ENCODE assay signal across 8 mouse cellular contexts in genomic region chr7:80369967-80370431, GRCm38 (mm10). TPM values are rescaled to one million over a fixed set of nuclear protein-coding genes. Genes with fewer than 3 reads are reported as not detected.
DNase-seq lines count a peak whose midpoint lies in the region; ATAC-seq lines count a peak whose summit lies in the region.

No protein-coding gene starts in this region.

- H3K36me3 ChIP-seq in kidney, embryonic 15.5 days, result peaks cover 32% of the 10 kb centered on the region
- peaks cover 7% of the 10 kb centered on the region; the same call in 1 of the 2 replicates for H3K36me3 ChIP-seq in hindbrain, embryonic 11.5 days (ENCODE audit: control insufficient read depth, insufficient read depth, low read length)
- H3K36me3 ChIP-seq in midbrain, embryonic 10.5 days, result peaks cover 34% of the 10 kb centered on the region

- H3K4me1 ChIP-seq in kidney, embryonic 15.5 days, result peaks cover 26% of the 10 kb centered on the region
- H3K4me1 ChIP-seq in hindbrain, embryonic 11.5 days (replicated peaks; ENCODE audit: control insufficient read depth, insufficient read depth, low read length), result no peaks in the 10 kb centered on the region
- H3K4me1 ChIP-seq in midbrain, embryonic 10.5 days, result peaks cover 17% of the 10 kb centered on the region

- H3K4me2 ChIP-seq in kidney, embryonic 15.5 days, result peak overlapping the region; percentile 88
- peak overlapping the region; percentile 82 for H3K4me2 ChIP-seq in hindbrain, embryonic 11.5 days (replicated peaks; ENCODE audit: low read depth, low read length)

- DNase-seq in kidney, postnatal 25 days, result no peak
- peak; percentile 66 for DNase-seq in NIH3T3 (ENCODE audit: low read depth)
- no peak for DNase-seq in hindbrain, embryonic 11.5 days (ENCODE audit: low spot score)
- DNase-seq in midbrain, embryonic 10.5 days (ENCODE audit: low spot score), result no peak
- no peak for DNase-seq in left cerebral cortex, postnatal 14 days (ENCODE audit: low spot score in 2 of 2)
- no peak for DNase-seq in urinary bladder, postnatal 10 days (ENCODE audit: low spot score)

- H3K9me3 ChIP-seq in kidney, embryonic 15.5 days (replicated peaks), result no peaks in the 10 kb centered on the region
- H3K9me3 ChIP-seq in hindbrain, embryonic 11.5 days (ENCODE audit: control insufficient read depth, low read length), result no peaks in the 10 kb centered on the region
- H3K9me3 ChIP-seq in midbrain, embryonic 10.5 days (replicated peaks), result no peaks in the 10 kb centered on the region

- intact Hi-C loops in left cerebral cortex, postnatal 14 days (cut with DNase I), result loop anchor here (2.0 to 10.0 kb wide), 2 partner anchors 29 to 225 kb away; partner anchors contain the start of gene Unc45a

- WGBS in kidney, embryonic 15.5 days, result 21% methylated on average over 4 of the region's 4 CpGs
- WGBS in hindbrain, embryonic 11.5 days, result 65% methylated on average over 4 of the region's 4 CpGs
- 60% methylated on average over 4 of the region's 4 CpGs for WGBS in midbrain, embryonic 10.5 days

- ATAC-seq in kidney, embryonic 15.5 days (replicated peaks; ENCODE audit: low FRiP score), result peak; percentile 41; the same call in 1 of the 2 replicates
- 0 out of 2 replicates have a peak, but pooled peaks have one; percentile 1 for ATAC-seq in hindbrain, embryonic 11.5 days (ENCODE audit: low FRiP score)
- ATAC-seq in erythroblast, adult 5-6 weeks (replicated peaks; ENCODE audit: low FRiP score, poor library complexity, severe bottlenecking), result no peak

- H3K27ac ChIP-seq in kidney, embryonic 15.5 days, result peak overlapping the region; percentile 92
- no peak overlapping the region for H3K27ac ChIP-seq in hindbrain, embryonic 11.5 days (ENCODE audit: low read depth, low read length)
- peak overlapping the region; percentile 93; the same call in 1 of the 2 replicates for H3K27ac ChIP-seq in midbrain, embryonic 10.5 days (replicated peaks)

- H3K4me3 ChIP-seq in kidney, embryonic 15.5 days (replicated peaks), result peak overlapping the region; percentile 90
- H3K4me3 ChIP-seq in hindbrain, embryonic 11.5 days (ENCODE audit: low read depth, low read length), result peak overlapping the region; percentile 88
- H3K4me3 ChIP-seq in midbrain, embryonic 10.5 days, result peak overlapping the region; percentile 96

- H3K27me3 ChIP-seq in kidney, embryonic 15.5 days, result no peaks in the 10 kb centered on the region
- no peaks in the 10 kb centered on the region for H3K27me3 ChIP-seq in hindbrain, embryonic 11.5 days (ENCODE audit: control insufficient read depth, insufficient read depth, low read length)
- no peaks in the 10 kb centered on the region for H3K27me3 ChIP-seq in midbrain, embryonic 10.5 days (ENCODE audit: low read depth, poor library complexity, severe bottlenecking)

- peak overlapping the region; percentile 89 for H3K9ac ChIP-seq in kidney, embryonic 15.5 days
- peak overlapping the region; percentile 92 for H3K9ac ChIP-seq in hindbrain, embryonic 11.5 days (ENCODE audit: low read depth, low read length)

RNA-seq across cellular contexts. Expression of gene Man2a2, which starts 1.2 kb away (rescaled TPM):
- polyA plus RNA-seq in kidney, embryonic 15.5 days (2015; fragmentation: Nextera tagmentation; extraction: Ambion mirVana), result 16.2 and 20.8 TPM in 2 replicates
- polyA plus RNA-seq in hindbrain, embryonic 11.5 days (2014; fragmentation: Nextera tagmentation; extraction: Ambion mirVana), result 7.7 and 9.8 TPM in 2 replicates
- polyA plus RNA-seq in midbrain, embryonic 10.5 days (2016; fragmentation: Nextera tagmentation; extraction: Ambion mirVana), result 15.7 and 18.4 TPM in 2 replicates
- total RNA-seq in left cerebral cortex, postnatal 14 days (2021), result 100 to 1,000 TPM; 114 to 118 TPM
- total RNA-seq in erythroblast, adult 5-6 weeks (2015; ENCODE audit: low replicate concordance), result 3.6 and 7.5 TPM in 2 replicates
- 4.5 and 6.6 TPM in 2 replicates for total RNA-seq in erythroblast, adult 5-6 weeks (2017; ENCODE audit: low replicate concordance)

RNA-seq across cellular contexts. Expression of gene Fes, which starts 17.7 kb away (rescaled TPM):
- 14.9 and 18.5 TPM in 2 replicates for polyA plus RNA-seq in kidney, embryonic 15.5 days (2015; fragmentation: Nextera tagmentation; extraction: Ambion mirVana)
- 5.8 and 9.5 TPM in 2 replicates for polyA plus RNA-seq in hindbrain, embryonic 11.5 days (2014; fragmentation: Nextera tagmentation; extraction: Ambion mirVana)
- 9.1 and 11.8 TPM in 2 replicates for polyA plus RNA-seq in midbrain, embryonic 10.5 days (2016; fragmentation: Nextera tagmentation; extraction: Ambion mirVana)
- 1 to 10 TPM; 5.6 to 6.7 TPM for total RNA-seq in left cerebral cortex, postnatal 14 days (2021)
- 56.5 and 60.0 TPM in 2 replicates for total RNA-seq in erythroblast, adult 5-6 weeks (2015; ENCODE audit: low replicate concordance)
- total RNA-seq in erythroblast, adult 5-6 weeks (2017; ENCODE audit: low replicate concordance), result 24.4 and 31.2 TPM in 2 replicates

RNA-seq across cellular contexts. Expression of gene Hddc3, which starts 27.1 kb away (rescaled TPM):
- 18.9 and 21.1 TPM in 2 replicates for polyA plus RNA-seq in kidney, embryonic 15.5 days (2015; fragmentation: Nextera tagmentation; extraction: Ambion mirVana)
- 18.4 and 25.3 TPM in 2 replicates for polyA plus RNA-seq in hindbrain, embryonic 11.5 days (2014; fragmentation: Nextera tagmentation; extraction: Ambion mirVana)
- 24.8 and 24.9 TPM in 2 replicates for polyA plus RNA-seq in midbrain, embryonic 10.5 days (2016; fragmentation: Nextera tagmentation; extraction: Ambion mirVana)
- total RNA-seq in left cerebral cortex, postnatal 14 days (2021), result 10 to 100 TPM; 42.0 to 53.2 TPM
- 2.3 TPM in 1 of 2 replicates, not detected in the other for total RNA-seq in erythroblast, adult 5-6 weeks (2015; ENCODE audit: low replicate concordance)
- 2.6 TPM in 2 replicates for total RNA-seq in erythroblast, adult 5-6 weeks (2017; ENCODE audit: low replicate concordance)

RNA-seq across cellular contexts. Expression of gene Unc45a, which starts 29.2 kb away (rescaled TPM):
- 38.9 and 41.1 TPM in 2 replicates for polyA plus RNA-seq in kidney, embryonic 15.5 days (2015; fragmentation: Nextera tagmentation; extraction: Ambion mirVana)
- polyA plus RNA-seq in hindbrain, embryonic 11.5 days (2014; fragmentation: Nextera tagmentation; extraction: Ambion mirVana), result 23.4 and 30.4 TPM in 2 replicates
- polyA plus RNA-seq in midbrain, embryonic 10.5 days (2016; fragmentation: Nextera tagmentation; extraction: Ambion mirVana), result 42.3 and 46.7 TPM in 2 replicates
- 10 to 100 TPM; 44.8 to 49.7 TPM for total RNA-seq in left cerebral cortex, postnatal 14 days (2021)
- 1.5 and 4.2 TPM in 2 replicates for total RNA-seq in erythroblast, adult 5-6 weeks (2015; ENCODE audit: low replicate concordance)
- 4.2 and 4.8 TPM in 2 replicates for total RNA-seq in erythroblast, adult 5-6 weeks (2017; ENCODE audit: low replicate concordance)

RNA-seq across cellular contexts. Expression of gene Furin, which starts 35.2 kb away (rescaled TPM):
- 12.9 and 13.5 TPM in 2 replicates for polyA plus RNA-seq in kidney, embryonic 15.5 days (2015; fragmentation: Nextera tagmentation; extraction: Ambion mirVana)
- polyA plus RNA-seq in hindbrain, embryonic 11.5 days (2014; fragmentation: Nextera tagmentation; extraction: Ambion mirVana), result 3.4 and 4.1 TPM in 2 replicates
- polyA plus RNA-seq in midbrain, embryonic 10.5 days (2016; fragmentation: Nextera tagmentation; extraction: Ambion mirVana), result 3.0 and 3.9 TPM in 2 replicates
- 10 to 100 TPM; 38.8 to 46.2 TPM for total RNA-seq in left cerebral cortex, postnatal 14 days (2021)
- total RNA-seq in erythroblast, adult 5-6 weeks (2015; ENCODE audit: low replicate concordance), result 23.0 and 23.1 TPM in 2 replicates
- total RNA-seq in erythroblast, adult 5-6 weeks (2017; ENCODE audit: low replicate concordance), result 29.1 and 33.5 TPM in 2 replicates
